Mouse (Mus musculus) adrenal gland, adult 2 months (tissue): ENCODE measurements around the gene Manf. TPM values are rescaled to one million over a fixed set of nuclear protein-coding genes. Genes with fewer than 3 reads are reported as not detected.

ENCODE experiments used
- polyA plus RNA-seq: library from polyadenylated mRNA; depleted of rRNA; stranded (reverse); fragments of >200 nt; gene quantifications from 2 replicates; pipeline ENCODE4 v1.2.3, GENCODE M21; 2012; rRNA removed
- total RNA-seq, 2 experiments: library from RNA; stranded (reverse); gene quantifications; 2 replicates each; pipeline ENCODE4 v1.2.3; 2021

Gene Manf
- total and polyA plus RNA-seq, 3 experiments = 36.8 to 321 (median 284) TPM

Other genes with a start within 250 kb of the Manf start
- gene Grm2, start 235.9 kb downstream of the Manf start, total RNA-seq = not detected
- gene Grm2, start 235.9 kb downstream of the Manf start, polyA plus RNA-seq = not detected in 2 replicates
- gene Tex264, start 206.1 kb downstream of the Manf start, total RNA-seq = 100 to 1,000 TPM; 128 to 130 TPM
- 230 and 245 TPM in 2 replicates for gene Tex264, start 206.1 kb downstream of the Manf start, polyA plus RNA-seq
- gene Rad54l2, start 102.8 kb downstream of the Manf start, total RNA-seq = 10 to 100 TPM; 13.2 to 24.8 TPM
- 44.6 and 68.0 TPM in 2 replicates for gene Rad54l2, start 102.8 kb downstream of the Manf start, polyA plus RNA-seq
- gene Dcaf1, start 70.1 kb downstream of the Manf start, total RNA-seq = 10 to 100 TPM; 29.9 to 36.4 TPM
- gene Dcaf1, start 70.1 kb downstream of the Manf start, polyA plus RNA-seq = 8.9 and 9.7 TPM in 2 replicates
- 10 to 100 TPM; 27.4 to 32.9 TPM for gene Rbm15b, start 4.6 kb downstream of the Manf start, total RNA-seq
- gene Rbm15b, start 4.6 kb downstream of the Manf start, polyA plus RNA-seq = 11.2 and 12.7 TPM in 2 replicates